Comparison of ENCODE assay signal across 28 mouse cellular contexts in the genomic region with DNA sequence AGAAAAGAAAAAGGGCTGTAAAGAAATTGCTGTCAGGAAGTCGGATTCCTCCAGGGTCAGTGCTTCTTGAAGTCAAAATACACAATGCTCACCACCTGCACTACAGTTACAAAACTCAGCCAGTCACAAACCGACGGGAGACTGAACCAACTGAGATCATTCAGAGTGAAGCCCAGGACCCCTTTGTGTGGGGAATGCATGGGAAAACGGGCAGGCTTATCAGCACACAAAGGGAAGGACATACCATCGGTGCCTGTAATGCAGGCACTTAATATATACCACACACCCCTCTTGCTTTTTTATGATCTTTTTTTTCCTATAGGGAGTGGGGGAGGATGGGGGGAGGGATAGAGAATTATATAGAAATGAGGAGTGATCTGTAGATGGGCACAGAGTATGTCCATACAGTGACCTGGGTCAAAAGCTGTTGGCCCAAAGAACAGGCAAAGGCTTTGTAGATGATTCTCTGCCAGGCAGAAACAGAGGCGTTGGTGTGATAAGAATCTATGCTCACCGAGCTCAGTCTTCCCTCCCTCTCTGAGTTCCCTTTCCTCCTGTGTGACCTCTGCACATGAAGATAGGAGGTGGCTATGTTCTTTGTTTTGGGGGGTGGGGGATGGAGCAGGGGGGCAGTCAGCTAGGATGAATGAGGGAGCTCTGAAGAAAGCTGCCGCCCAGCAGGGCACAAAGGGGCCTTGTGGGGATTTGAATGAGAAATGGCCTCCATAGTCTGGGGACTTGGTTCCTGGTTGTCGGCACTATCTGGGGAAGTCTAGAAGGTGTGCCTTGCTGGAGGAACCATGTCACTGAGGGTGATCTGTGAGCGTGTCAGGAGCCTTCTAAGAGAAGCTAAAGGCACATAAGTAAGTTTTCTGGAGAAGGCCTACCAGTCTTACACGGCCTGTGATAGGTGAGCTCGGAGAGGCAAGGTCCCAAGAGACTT. TPM values are rescaled to one million over a fixed set of nuclear protein-coding genes. Genes with fewer than 3 reads are reported as not detected.
DNase-seq lines count a peak whose midpoint lies in the region; ATAC-seq lines count a peak whose summit lies in the region.
"Had no signal": no experiment of that assay in that cellular context is flagged by ENCODE, and none has a peak within 500 bp of the region (broad histone marks: within the 10 kb centered on the region; RNA-seq: fewer than 3 reads in every experiment).

No protein-coding gene starts in this region.

- intact Hi-C loops in gastrocnemius, postnatal 36 days (cut with DNase I): loop anchor here (2.0 kb wide), 1 partner anchor 30 kb away; the partner anchor contains the start of gene Pnpla3

- H3K9me3 ChIP-seq in midbrain, embryonic 12.5 days: no peaks in the 10 kb centered on the region
- H3K9me3 ChIP-seq in midbrain, embryonic 15.5 days: no peaks in the 10 kb centered on the region
- H3K9me3 ChIP-seq: embryonic facial prominence, embryonic 15.5 days; heart, embryonic 15.5 days; limb, embryonic 10.5 days had no signal

- H3K4me2 ChIP-seq in midbrain, embryonic 12.5 days (replicated peaks): no peak overlapping the region
- H3K4me2 ChIP-seq in midbrain, embryonic 15.5 days: no peak overlapping the region
- H3K4me2 ChIP-seq: embryonic facial prominence, embryonic 15.5 days; heart, embryonic 15.5 days had no signal

- H3K4me1 ChIP-seq in midbrain, embryonic 12.5 days: peaks cover 27% of the 10 kb centered on the region
- H3K4me1 ChIP-seq in midbrain, embryonic 15.5 days: peaks cover 12% of the 10 kb centered on the region
- H3K4me1 ChIP-seq: embryonic facial prominence, embryonic 15.5 days; limb, embryonic 10.5 days had no signal

- no peak overlapping the region for H3K9ac ChIP-seq in midbrain, embryonic 12.5 days (replicated peaks)
- no peak overlapping the region for H3K9ac ChIP-seq in midbrain, embryonic 15.5 days
- H3K9ac ChIP-seq: embryonic facial prominence, embryonic 15.5 days; heart, embryonic 15.5 days had no signal

- H3K36me3 ChIP-seq in midbrain, embryonic 12.5 days: no peaks in the 10 kb centered on the region
- H3K36me3 ChIP-seq in midbrain, embryonic 15.5 days (replicated peaks): no peaks in the 10 kb centered on the region
- H3K36me3 ChIP-seq: embryonic facial prominence, embryonic 15.5 days; G1E; heart, embryonic 15.5 days; limb, embryonic 10.5 days had no signal

- H3K27me3 ChIP-seq in midbrain, embryonic 12.5 days: no peaks in the 10 kb centered on the region
- H3K27me3 ChIP-seq in midbrain, embryonic 15.5 days (replicated peaks): no peaks in the 10 kb centered on the region
- H3K27me3 ChIP-seq: embryonic facial prominence, embryonic 15.5 days; heart, embryonic 15.5 days had no signal

- DNase-seq in ZHBTc4 (ENCODE audit: low read depth, low spot score): peak; percentile 35
- DNase-seq in embryo, embryonic 9.5 days (ENCODE audit: extremely low spot score): peak; percentile 30
- no peak for DNase-seq in gastrocnemius, postnatal 36 days
- no peak for DNase-seq in left cerebral cortex, adult 9 months (ENCODE audit: low spot score in 2 of 2)
- no peak for DNase-seq in cerebellum, adult 9-11 months
- DNase-seq: adrenal gland, postnatal 36 days; cerebellum, adult 18-20 months; heart, adult 2 months; heart, postnatal 4 days; kidney, adult 2 months; kidney, postnatal 14 days; lung, adult 18-20 months; lung, postnatal 14 days had no signal

- H3K27ac ChIP-seq in midbrain, embryonic 12.5 days (replicated peaks): 0 out of 2 replicates have a peak overlapping the region, but pooled peaks have one; percentile 20
- no peak overlapping the region for H3K27ac ChIP-seq in midbrain, embryonic 15.5 days
- H3K27ac ChIP-seq: embryonic facial prominence, embryonic 15.5 days; heart, adult 2 months; heart, embryonic 15.5 days; limb, embryonic 10.5 days had no signal

- 19% methylated on average over 12 of the region's 12 CpGs for WGBS in midbrain, embryonic 12.5 days
- WGBS in midbrain, embryonic 15.5 days: 19% methylated on average over 12 of the region's 12 CpGs

- no peak overlapping the region for H3K4me3 ChIP-seq in midbrain, embryonic 12.5 days
- H3K4me3 ChIP-seq in midbrain, embryonic 15.5 days: no peak overlapping the region
- H3K4me3 ChIP-seq: embryonic facial prominence, embryonic 15.5 days; heart, adult 2 months; heart, embryonic 15.5 days; limb, embryonic 10.5 days had no signal

- no peak for ATAC-seq in midbrain, embryonic 12.5 days (ENCODE audit: low FRiP score, low read depth)
- ATAC-seq in midbrain, embryonic 15.5 days (replicated peaks): no peak
- ATAC-seq: CD4-positive, CD25-positive, alpha-beta regulatory T cell, adult 4 months; inflammation-experienced regulatory T-cells, adult 6 months had no signal

RNA-seq across cellular contexts. Expression of gene Pnpla5, which starts 13.8 kb away (rescaled TPM):
- polyA plus RNA-seq in midbrain, embryonic 12.5 days (2016; fragmentation: Nextera tagmentation; extraction: Ambion mirVana): not detected in 2 replicates
- polyA plus RNA-seq in midbrain, embryonic 15.5 days (2015; fragmentation: Nextera tagmentation; extraction: Ambion mirVana): not detected in 2 replicates
- total RNA-seq in gastrocnemius, postnatal 36 days (2021): not detected
- total RNA-seq: G1E; heart, adult 2 months; heart, postnatal 4 days; left cerebral cortex, adult 18-20 months; megakaryocyte, adult 5-6 weeks; neutrophil, adult 5-6 weeks had no signal
- polyA plus RNA-seq: CD4-positive, CD25-positive, alpha-beta regulatory T cell, adult 4 months; embryonic facial prominence, embryonic 15.5 days; frontal cortex, adult 2 months; G1E; heart, adult 2 months; heart, embryonic 15.5 days; inflammation-experienced regulatory T-cells, adult 6 months; limb, embryonic 10.5 days; stomach, embryonic 16.5 days; urinary bladder, adult 2 months had no signal

RNA-seq across cellular contexts. Expression of gene Pnpla3, which starts 30.9 kb away (rescaled TPM):
- polyA plus RNA-seq in midbrain, embryonic 12.5 days (2016; fragmentation: Nextera tagmentation; extraction: Ambion mirVana): 4.1 and 4.4 TPM in 2 replicates
- 4.6 and 6.4 TPM in 2 replicates for polyA plus RNA-seq in midbrain, embryonic 15.5 days (2015; fragmentation: Nextera tagmentation; extraction: Ambion mirVana)
- total RNA-seq in gastrocnemius, postnatal 36 days (2021): 1 to 10 TPM; 3.8 to 5.9 TPM
- total RNA-seq: G1E; megakaryocyte, adult 5-6 weeks; neutrophil, adult 5-6 weeks had no signal
- polyA plus RNA-seq: G1E had no signal

RNA-seq across cellular contexts. Expression of gene Sult4a1, which starts 31.2 kb away (rescaled TPM):
- polyA plus RNA-seq in midbrain, embryonic 12.5 days (2016; fragmentation: Nextera tagmentation; extraction: Ambion mirVana): 19.1 and 22.1 TPM in 2 replicates
- polyA plus RNA-seq in midbrain, embryonic 15.5 days (2015; fragmentation: Nextera tagmentation; extraction: Ambion mirVana): 87.1 and 93.8 TPM in 2 replicates
- not detected for total RNA-seq in gastrocnemius, postnatal 36 days (2021)
- total RNA-seq: G1E; liver, adult 2 months; megakaryocyte, adult 5-6 weeks; neutrophil, adult 5-6 weeks had no signal
- polyA plus RNA-seq: CD4-positive, CD25-positive, alpha-beta regulatory T cell, adult 4 months; G1E; liver, adult 2 months had no signal

RNA-seq across cellular contexts. Expression of gene Samm50, which starts 55.3 kb away (rescaled TPM):
- polyA plus RNA-seq in midbrain, embryonic 12.5 days (2016; fragmentation: Nextera tagmentation; extraction: Ambion mirVana): 86.8 and 99.4 TPM in 2 replicates
- 83.3 and 86.6 TPM in 2 replicates for polyA plus RNA-seq in midbrain, embryonic 15.5 days (2015; fragmentation: Nextera tagmentation; extraction: Ambion mirVana)
- total RNA-seq in gastrocnemius, postnatal 36 days (2021): 100 to 1,000 TPM; 169 to 174 TPM

Comparison
In these comparisons a context has a peak if more than half of its experiments do, and no peak if none do; other contexts are left out.
1. DNase-seq: peak in ZHBTc4 (single experiment) and embryo, embryonic 9.5 days (single experiment); none in gastrocnemius, postnatal 36 days (0 of 2), left cerebral cortex, adult 9 months (0 of 2) and cerebellum, adult 9-11 months (single experiment).